Mouse (Mus musculus) hindbrain, embryonic 11.5 days (tissue): ENCODE results near the gene Mms19. TPM values are rescaled to one million over a fixed set of nuclear protein-coding genes. Genes with fewer than 3 reads are reported as not detected.
A peak's percentile ranks its signal among the peaks of the same experiment; 100 is the strongest.
"Not testable (repeated sequence)": the region's sequence is repeated elsewhere in the genome, so short reads cannot be mapped to it uniquely, and the experiment has no call there.

Experiments used
- ATAC-seq: fragments of 200-750 bp; cut with Nextera tagmentation; 2 replicates; pipeline ENCODE4 v1.8.0; 2017; ENCODE audit warnings: mild to moderate bottlenecking, moderate TSS enrichment, moderate library complexity; ENCODE audit not compliant: low FRiP score
- DNase-seq: peaks from one replicate; pipeline ENCODE4 v3.0.0-alpha.2; 2015; ENCODE audit warnings: low spot score
- H3K27ac ChIP-seq: fragments of 300-500 bp; sonication (generic); 2 replicates; pipeline ENCODE4 v1.5.1; 2014; ENCODE audit warnings: mild to moderate bottlenecking, low read depth, low read length
- H3K27me3 ChIP-seq: fragments of 300-500 bp; sonication (generic); 2 replicates; pipeline ENCODE4 v1.6.1; 2014; ENCODE audit warnings: mild to moderate bottlenecking, low read length, moderate library complexity, mixed read lengths; ENCODE audit not compliant: control insufficient read depth, insufficient read depth
- H3K36me3 ChIP-seq: fragments of 300-500 bp; sonication (generic); 2 replicates; pipeline ENCODE4 v1.6.1; 2014; ENCODE audit warnings: mild to moderate bottlenecking, low read length, moderate library complexity, mixed read lengths; ENCODE audit not compliant: control insufficient read depth, insufficient read depth
- H3K4me1 ChIP-seq: fragments of 300-500 bp; sonication (generic); replicated peaks from 2 replicates; pipeline ENCODE4 v1.6.1; 2014; ENCODE audit warnings: low read length, mixed read lengths; ENCODE audit not compliant: control insufficient read depth, insufficient read depth
- H3K4me2 ChIP-seq: fragments of 300-500 bp; sonication (generic); replicated peaks from 2 replicates; pipeline ENCODE4 v1.6.1; 2014; ENCODE audit warnings: mild to moderate bottlenecking, low read depth, low read length
- H3K4me3 ChIP-seq: fragments of 300-500 bp; sonication (generic); 2 replicates; pipeline ENCODE4 v1.5.1; 2014; ENCODE audit warnings: low read depth, low read length
- H3K9ac ChIP-seq: fragments of 300-500 bp; sonication (generic); 2 replicates; pipeline ENCODE4 v1.6.1; 2014; ENCODE audit warnings: low read depth, low read length
- H3K9me3 ChIP-seq: fragments of 300-500 bp; sonication (generic); 2 replicates; pipeline ENCODE4 v1.6.1; 2016; ENCODE audit warnings: low read length; ENCODE audit not compliant: control insufficient read depth
- WGBS: fragments of 180-500 bp; shearing (Covaris S2); extraction: QIAGEN DNeasy Blood & Tissue Kit; methylation state at CpG from one replicate; pipeline ENCODE4 v1.1.7; 2014; 5-methylcytosine and 5-hydroxymethylcytosine counted together
- polyA plus RNA-seq: library from polyadenylated mRNA; unstranded; fragments of >200 nt; fragmentation: Nextera tagmentation; extraction: Ambion mirVana; gene quantifications from 2 replicates; pipeline ENCODE4 v1.2.1, GENCODE M21; 2014

Mms19 gene
- polyA plus RNA-seq, 1 experiment from 2014 or later, result 32.6 TPM

DNA sequence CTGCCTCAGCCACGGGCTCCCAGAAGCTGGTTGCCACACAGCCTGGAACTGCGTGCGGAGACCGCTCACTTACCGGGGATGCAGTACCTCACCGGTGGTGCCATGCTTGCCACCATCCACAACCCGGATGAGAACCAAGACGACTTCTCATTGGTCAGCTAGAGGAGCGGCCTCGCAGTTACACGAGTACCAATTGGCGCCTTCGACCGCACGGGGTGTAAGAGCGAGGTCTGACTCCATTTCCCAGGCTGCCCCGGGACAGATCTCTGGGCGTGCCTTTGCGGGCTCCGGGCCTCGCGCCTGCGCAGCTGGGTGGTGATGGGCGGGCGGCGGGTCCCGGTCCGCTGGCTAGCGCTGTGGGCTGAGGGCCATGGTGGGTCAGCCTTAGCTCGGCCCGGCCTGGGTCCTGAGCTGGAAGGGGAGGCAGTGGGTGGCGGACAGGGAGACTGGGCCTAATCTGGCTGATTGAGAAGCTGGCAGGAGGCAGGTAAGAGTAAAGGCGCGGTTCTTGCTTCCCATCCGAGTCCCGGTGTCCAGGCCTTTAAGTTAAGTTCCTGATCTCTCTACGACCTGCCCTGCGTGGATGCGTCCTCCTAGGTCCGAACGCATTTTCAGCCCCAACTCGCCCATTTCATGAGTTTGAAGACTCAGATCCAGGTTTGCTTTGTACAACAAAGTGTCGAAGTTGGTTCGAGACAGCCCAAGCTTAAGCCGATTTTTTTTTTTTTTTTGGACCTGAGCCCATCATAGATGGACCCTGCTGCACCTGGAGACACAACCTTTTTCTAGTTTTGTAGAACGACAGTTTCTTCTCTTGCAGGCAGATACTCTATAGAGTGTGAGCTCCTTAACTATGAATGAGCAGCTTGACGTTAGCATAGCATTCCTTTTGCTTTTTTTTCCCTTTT, 47.5 kb downstream of the Mms19 start, which contains the start of the genes Exosc1 and Zdhhc16:
Exosc1 (minus strand) TSS at position 245 of the 908 bp plus-strand sequence.
Zdhhc16 (plus strand) TSS at position 302 of the 908 bp plus-strand sequence.
- Histone ChIP-seq H3K9me3 (no peaks in the 10 kb centered on the region), H3K4me3 (peak within 1 kb of the TSS; percentile 83), H3K9ac (peak within 1 kb of the TSS; percentile 76), H3K27ac (no peak within 1 kb of the TSS), H3K27me3 (no peaks in the 10 kb centered on the region), H3K4me2 (peak within 1 kb of the TSS; percentile 74), H3K4me1 (peaks cover 8% of the 10 kb centered on the region), H3K36me3 (no peaks in the 10 kb centered on the region)
- under 1% methylated on average over 47 of the region's 47 CpGs for WGBS
- DNase-seq, result peak; percentile 98
- ATAC-seq, result peak; percentile 100

DNA sequence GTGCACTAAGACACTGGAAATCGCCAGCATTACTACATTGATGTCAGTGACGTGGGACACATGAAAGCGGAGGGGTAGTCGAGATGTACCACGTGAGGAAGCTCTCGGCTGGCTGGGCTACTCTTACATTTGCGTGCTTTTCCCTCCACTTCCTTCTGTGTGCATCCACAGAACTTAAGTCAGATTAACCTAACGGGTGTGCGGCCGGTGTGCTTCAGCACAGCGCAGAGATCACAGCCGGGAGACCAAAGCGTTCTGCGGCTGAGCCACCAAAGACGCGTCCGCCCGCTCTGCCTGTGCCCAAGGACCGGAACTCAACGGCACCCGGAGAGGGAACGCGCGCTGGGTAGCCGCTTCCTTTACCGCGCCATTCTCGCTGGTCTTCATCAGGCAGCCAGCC, 48.3 kb downstream of the Mms19 start:
- Histone ChIP-seq H3K27ac (no peak overlapping the region), H3K36me3 (no peaks in the 10 kb centered on the region), H3K4me2 (peak overlapping the region; percentile 74), H3K4me3 (peak overlapping the region; percentile 83), H3K9me3 (no peaks in the 10 kb centered on the region), H3K9ac (peak overlapping the region; percentile 76), H3K4me1 (peaks cover 8% of the 10 kb centered on the region), H3K27me3 (no peaks in the 10 kb centered on the region)
- peak; percentile 55 for ATAC-seq
- DNase-seq, result no peak
- under 1% methylated on average over 28 of the region's 28 CpGs for WGBS

DNA sequence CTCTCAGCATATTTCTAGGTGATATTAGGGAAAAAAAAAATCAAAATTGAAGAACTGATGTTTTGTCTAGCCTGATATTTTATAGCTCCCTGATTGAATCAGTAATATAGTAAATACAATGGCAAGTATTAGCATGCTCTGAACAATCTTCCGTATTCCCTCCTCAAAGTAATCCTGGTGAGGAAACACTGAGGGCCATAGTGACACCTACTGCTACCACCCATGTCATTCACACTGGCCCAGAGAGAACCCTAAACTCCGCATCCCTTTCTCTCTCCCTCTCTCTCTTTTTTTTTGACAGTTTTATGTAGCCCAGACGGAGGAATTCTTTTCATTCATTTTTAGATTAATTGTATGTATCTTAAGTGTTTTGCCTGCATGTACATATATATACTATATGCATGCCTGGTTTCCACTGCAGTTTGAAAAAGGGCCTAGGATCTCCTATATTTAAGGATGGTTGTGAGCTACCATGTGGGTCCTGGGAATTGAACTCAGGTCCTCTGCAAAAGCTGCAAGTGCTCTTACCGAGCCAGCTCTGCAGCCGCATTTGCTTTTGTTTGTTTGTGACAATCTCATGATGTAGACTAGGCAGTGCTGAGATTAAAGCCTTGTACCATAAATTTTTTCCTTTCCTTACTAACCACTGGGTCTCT, 60.4 kb downstream of the Mms19 start:
- no peaks in the 10 kb centered on the region for H3K4me1 ChIP-seq
- H3K9me3 ChIP-seq, result no peaks in the 10 kb centered on the region
- WGBS, result 83% methylated on average over 5 of the region's 5 CpGs
- H3K4me2 ChIP-seq, result no peak overlapping the region
- no peaks in the 10 kb centered on the region for H3K27me3 ChIP-seq
- no peak overlapping the region for H3K4me3 ChIP-seq
- H3K36me3 ChIP-seq, result peaks cover 7% of the 10 kb centered on the region; the same call in 1 of the 2 replicates
- H3K9ac ChIP-seq, result no peak overlapping the region
- ATAC-seq (no peak), DNase-seq (no peak)
- no peak overlapping the region for H3K27ac ChIP-seq

DNA sequence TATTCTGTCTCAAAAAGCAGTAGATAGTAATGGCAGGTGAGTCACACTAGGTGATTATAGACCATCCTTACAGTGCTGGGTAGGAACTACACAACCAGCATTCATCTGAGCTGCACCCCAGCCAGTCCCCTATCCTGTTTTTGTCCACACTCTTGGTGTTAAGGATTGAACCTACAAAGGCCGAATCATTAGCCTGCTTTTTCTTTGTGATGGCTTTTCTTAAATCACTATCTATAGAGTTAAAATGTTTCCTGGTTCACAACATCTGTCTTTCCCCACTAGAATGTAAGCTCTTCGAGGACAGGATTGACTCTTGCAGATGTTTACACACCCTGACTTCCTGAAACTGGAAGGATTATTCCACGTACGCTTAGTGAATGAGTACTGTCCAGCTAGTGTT, 61.5 kb downstream of the Mms19 start:
- no peaks in the 10 kb centered on the region for H3K4me1 ChIP-seq
- H3K4me3 ChIP-seq, result no peak overlapping the region
- H3K36me3 ChIP-seq, result peaks cover 7% of the 10 kb centered on the region; the same call in 1 of the 2 replicates
- H3K9me3 ChIP-seq, result no peaks in the 10 kb centered on the region
- no peak overlapping the region for H3K4me2 ChIP-seq
- no peak overlapping the region for H3K27ac ChIP-seq
- DNase-seq (no peak), ATAC-seq (no peak)
- 86% methylated on average over 4 of the region's 4 CpGs for WGBS
- H3K27me3 ChIP-seq, result no peaks in the 10 kb centered on the region
- H3K9ac ChIP-seq, result no peak overlapping the region

DNA sequence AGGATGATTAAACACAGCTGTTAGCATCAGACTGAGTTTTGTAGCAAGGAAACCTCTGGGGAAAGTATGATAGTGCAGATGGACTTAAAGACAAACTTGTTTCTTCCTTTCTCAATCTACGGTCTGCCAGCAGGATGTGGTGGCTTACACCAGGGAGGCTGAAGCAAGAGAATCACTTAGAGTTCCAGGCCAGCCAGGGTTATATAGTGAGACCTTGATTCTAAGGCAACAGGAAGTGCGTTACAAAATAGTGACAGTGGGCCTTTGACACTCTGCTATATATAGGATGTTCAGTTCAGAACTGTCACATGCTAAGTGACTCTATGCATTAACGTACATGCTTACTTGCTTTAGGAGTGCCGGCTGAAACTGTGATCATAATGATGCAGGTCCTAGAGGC, 64.1 kb downstream of the Mms19 start:
- H3K27me3 ChIP-seq, result no peaks in the 10 kb centered on the region
- H3K4me1 ChIP-seq, result peaks cover 11% of the 10 kb centered on the region
- H3K4me3 ChIP-seq, result no peak overlapping the region
- ATAC-seq (no peak), DNase-seq (no peak)
- no peak overlapping the region for H3K4me2 ChIP-seq
- 95% methylated on average over 4 of the region's 4 CpGs for WGBS
- peaks cover 7% of the 10 kb centered on the region; the same call in 1 of the 2 replicates for H3K36me3 ChIP-seq
- no peak overlapping the region for H3K9ac ChIP-seq
- H3K27ac ChIP-seq, result no peak overlapping the region
- H3K9me3 ChIP-seq, result no peaks in the 10 kb centered on the region

DNA sequence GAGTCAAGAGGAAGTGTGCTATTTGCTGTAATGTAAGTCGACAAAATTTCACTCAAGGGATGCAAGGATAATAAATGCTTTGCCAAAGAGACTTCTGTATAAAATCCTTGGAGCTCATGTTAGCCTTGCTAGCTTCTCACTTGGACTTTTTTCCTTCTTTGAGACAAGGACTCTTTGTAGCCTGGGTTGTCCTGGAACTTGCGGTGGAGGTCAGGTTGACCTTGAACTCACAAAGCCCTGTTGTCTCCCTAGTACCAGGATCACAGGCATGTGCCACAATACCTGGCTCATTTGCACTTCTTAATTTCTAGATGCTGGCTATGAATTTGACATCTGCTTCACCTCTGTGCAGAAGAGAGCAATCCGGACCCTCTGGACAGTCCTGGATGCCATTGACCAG, 65.7 kb downstream of the Mms19 start:
- DNase-seq, result no peak
- H3K4me1 ChIP-seq, result peaks cover 11% of the 10 kb centered on the region
- H3K9me3 ChIP-seq, result no peaks in the 10 kb centered on the region
- H3K27me3 ChIP-seq, result no peaks in the 10 kb centered on the region
- H3K9ac ChIP-seq, result no peak overlapping the region
- no peak for ATAC-seq
- H3K4me2 ChIP-seq, result no peak overlapping the region
- H3K4me3 ChIP-seq, result no peak overlapping the region
- H3K27ac ChIP-seq, result no peak overlapping the region
- H3K36me3 ChIP-seq, result peaks cover 7% of the 10 kb centered on the region; the same call in 1 of the 2 replicates
- WGBS, result 90% methylated on average over 3 of the region's 3 CpGs

DNA sequence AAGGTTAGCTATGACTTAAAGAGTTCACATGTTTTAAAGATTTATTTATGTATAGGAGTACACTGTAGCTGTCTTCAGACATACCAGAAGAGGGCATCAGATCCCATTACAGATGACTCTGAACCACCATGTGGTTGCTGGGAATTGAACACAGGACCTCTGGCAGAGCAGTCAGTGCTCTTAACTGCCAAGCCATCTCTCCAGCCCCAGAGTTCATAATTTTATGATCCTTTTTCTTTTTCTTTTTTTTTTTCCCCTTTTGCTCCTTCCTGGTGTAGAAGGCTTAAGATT, 66.4 kb downstream of the Mms19 start:
- DNase-seq, H3K4me2 ChIP-seq, H3K9ac ChIP-seq, H3K4me3 ChIP-seq, H3K27me3 ChIP-seq, H3K27ac ChIP-seq, H3K9me3 ChIP-seq, H3K36me3 ChIP-seq, ATAC-seq: not testable (repeated sequence)
- H3K4me1 ChIP-seq, result peaks cover 11% of the 10 kb centered on the region

DNA sequence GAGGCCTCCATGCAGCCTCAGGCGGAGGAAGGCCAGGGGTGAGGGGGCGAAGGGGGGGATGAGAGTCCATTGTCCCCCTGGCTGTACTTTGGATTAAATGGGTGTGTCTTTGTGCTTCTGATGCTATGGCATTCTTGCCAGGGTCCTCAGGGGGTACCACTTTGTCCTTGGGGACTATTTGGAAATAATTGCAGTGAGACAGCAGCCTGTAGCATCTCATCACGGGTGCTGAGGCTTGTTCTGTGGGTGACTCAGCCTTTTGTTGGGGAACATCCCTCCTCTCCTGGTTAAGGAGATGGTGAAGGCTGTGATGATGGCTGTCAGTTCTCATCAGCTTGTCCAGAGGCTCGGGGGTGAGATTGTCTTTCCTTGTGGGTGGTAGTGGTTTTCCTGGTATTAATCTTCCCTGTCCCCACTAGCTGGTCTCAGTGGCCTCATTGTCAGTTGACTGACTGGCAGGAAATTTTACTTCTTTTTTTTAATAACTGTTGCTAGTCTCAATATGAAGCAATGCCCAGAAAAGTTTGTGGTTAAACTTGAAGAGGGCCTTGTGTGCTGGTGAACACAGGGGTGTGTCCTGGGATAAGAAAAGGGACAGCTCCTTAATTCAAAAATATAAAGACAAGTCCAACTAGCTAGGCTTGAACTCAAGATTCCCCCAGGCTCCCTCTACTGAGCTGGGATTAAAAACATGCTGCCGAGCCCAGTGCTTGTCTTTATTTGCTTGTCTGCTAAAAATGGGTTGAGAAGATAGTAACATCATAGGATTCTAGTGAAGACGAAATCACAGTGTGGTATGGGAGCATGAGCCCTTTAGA, 67.0 kb downstream of the Mms19 start:
- DNase-seq (no peak), ATAC-seq (no peak)
- H3K27ac ChIP-seq, result no peak overlapping the region
- H3K36me3 ChIP-seq, result peaks cover 7% of the 10 kb centered on the region; the same call in 1 of the 2 replicates
- no peaks in the 10 kb centered on the region for H3K27me3 ChIP-seq
- H3K9ac ChIP-seq, result peak overlapping the region; percentile 83
- H3K9me3 ChIP-seq, result no peaks in the 10 kb centered on the region
- WGBS, result 34% methylated on average over 6 of the region's 6 CpGs
- peak overlapping the region; percentile 92 for H3K4me2 ChIP-seq
- peaks cover 11% of the 10 kb centered on the region for H3K4me1 ChIP-seq
- H3K4me3 ChIP-seq, result peak overlapping the region; percentile 86
